Mouse (Mus musculus) neural tube, embryonic 13.5 days (tissue): ENCODE results near the gene Eef1akmt3. TPM values are rescaled to one million over a fixed set of nuclear protein-coding genes. Genes with fewer than 3 reads are reported as not detected.
A peak's percentile ranks its signal among the peaks of the same experiment; 100 is the strongest.

Experiments used
- ATAC-seq: fragments of 200-750 bp; cut with Nextera tagmentation; 2 replicates; pipeline ENCODE4 v1.8.0; 2017; ENCODE audit warnings: low read depth, mild to moderate bottlenecking, moderate TSS enrichment, moderate library complexity
- H3K27ac ChIP-seq: fragments of 300-500 bp; sonication (generic); replicated peaks from 2 replicates; pipeline ENCODE4 v1.5.1; 2015; ENCODE audit warnings: moderate library complexity, mild to moderate bottlenecking, inconsistent platforms
- H3K27me3 ChIP-seq: fragments of 300-500 bp; sonication (generic); 2 replicates; pipeline ENCODE4 v1.6.1; 2015; ENCODE audit warnings: mild to moderate bottlenecking, inconsistent platforms
- H3K36me3 ChIP-seq: fragments of 300-500 bp; sonication (generic); 2 replicates; pipeline ENCODE4 v1.6.1; 2015; ENCODE audit warnings: mild to moderate bottlenecking, inconsistent platforms
- H3K4me1 ChIP-seq: fragments of 300-500 bp; sonication (generic); replicated peaks from 2 replicates; pipeline ENCODE4 v1.6.1; 2015; ENCODE audit warnings: inconsistent platforms
- H3K4me2 ChIP-seq: fragments of 300-500 bp; sonication (generic); 2 replicates; pipeline ENCODE4 v1.6.1; 2015; ENCODE audit warnings: inconsistent platforms, mild to moderate bottlenecking, moderate library complexity
- H3K4me3 ChIP-seq: fragments of 300-500 bp; sonication (generic); 2 replicates; pipeline ENCODE4 v1.5.1; 2015; ENCODE audit warnings: mild to moderate bottlenecking, inconsistent platforms
- H3K9ac ChIP-seq: fragments of 300-500 bp; sonication (generic); 2 replicates; pipeline ENCODE4 v1.6.1; 2015; ENCODE audit warnings: moderate library complexity, mild to moderate bottlenecking, inconsistent platforms
- H3K9me3 ChIP-seq: fragments of 300-500 bp; sonication (generic); 2 replicates; pipeline ENCODE4 v1.6.1; 2016; ENCODE audit warnings: inconsistent platforms
- WGBS: fragments of 180-500 bp; shearing (Covaris S2); methylation state at CpG from one replicate; pipeline ENCODE4 v1.1.7; 2015; 5-methylcytosine and 5-hydroxymethylcytosine counted together
- polyA plus RNA-seq: library from polyadenylated mRNA; unstranded; fragments of >200 nt; fragmentation: Nextera tagmentation; extraction: Ambion mirVana; gene quantifications from 2 replicates; pipeline ENCODE4 v1.2.1, GENCODE M21; 2015

Gene Eef1akmt3
- polyA plus RNA-seq, 1 experiment from 2014 or later, result 0.20 TPM

- H3K27ac ChIP-seq, result peak overlapping the region; percentile 98
- H3K9me3 ChIP-seq, result no peaks in the 10 kb centered on the region
- under 1% methylated on average over 56 of the region's 92 CpGs for WGBS
- H3K4me1 ChIP-seq, result peaks cover 69% of the 10 kb centered on the region
- H3K27me3 ChIP-seq, result no peaks in the 10 kb centered on the region
- ATAC-seq, result no peak; the same call in 1 of the 2 replicates
- H3K4me3 ChIP-seq, result peak overlapping the region; percentile 90
- H3K9ac ChIP-seq, result peak overlapping the region; percentile 99
- peaks cover 33% of the 10 kb centered on the region for H3K36me3 ChIP-seq
- peak overlapping the region; percentile 87 for H3K4me2 ChIP-seq
Observed at GRCm38 (mm10) chr10:127059174-127059967, 18.1 kb upstream of the Eef1akmt3 start.

DNA sequence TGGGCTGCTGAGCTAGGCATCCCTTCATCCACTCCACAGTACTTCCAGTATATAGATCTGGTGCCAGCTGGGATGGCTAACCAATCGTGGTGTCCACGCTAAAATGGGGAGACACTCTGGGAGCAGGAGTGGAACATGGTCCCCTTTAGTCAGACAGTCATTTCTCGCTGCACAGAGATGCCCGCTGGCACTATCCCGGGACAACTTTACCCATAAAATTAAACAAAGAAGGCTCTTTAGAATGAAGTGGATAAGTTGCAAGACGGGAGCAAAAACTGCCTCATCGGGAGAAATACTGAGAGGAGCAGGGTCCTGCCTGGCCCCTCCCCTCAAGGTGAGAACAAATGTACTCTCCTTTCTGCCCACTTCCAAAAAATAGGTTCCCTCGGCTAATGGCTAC is 17.4 kb upstream of the Eef1akmt3 start:
- Histone ChIP-seq H3K36me3 (peaks cover 40% of the 10 kb centered on the region), H3K4me2 (peak overlapping the region; percentile 87), H3K9me3 (no peaks in the 10 kb centered on the region), H3K27me3 (0 out of 2 replicates have a peak, but pooled peaks cover under 1% of the 10 kb centered on the region), H3K27ac (peak overlapping the region; percentile 98), H3K4me1 (peaks cover 68% of the 10 kb centered on the region), H3K9ac (peak overlapping the region; percentile 99), H3K4me3 (peak overlapping the region; percentile 90)
- no peak for ATAC-seq
- WGBS, result 4% methylated on average over 8 of the region's 8 CpGs

DNA sequence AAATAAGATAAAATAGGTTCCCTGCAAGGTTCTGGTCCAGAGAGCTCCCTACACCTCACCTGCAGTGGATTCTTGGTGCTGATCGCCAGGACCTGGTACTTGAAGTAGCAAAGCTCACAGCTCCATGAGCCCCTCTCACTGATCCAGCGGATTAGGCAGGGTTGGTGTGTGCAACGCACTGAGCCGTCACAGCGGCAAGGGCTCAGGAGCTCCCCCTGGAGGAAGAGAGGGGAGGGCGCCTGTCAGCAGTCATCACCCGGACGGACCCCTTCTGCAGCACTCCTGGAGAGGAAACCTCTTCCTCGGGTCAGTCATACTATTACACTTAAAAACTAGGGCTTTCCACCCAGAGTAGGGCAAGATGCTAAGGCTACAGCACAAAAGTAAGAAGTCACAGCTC is 16.8 kb upstream of the Eef1akmt3 start:
- 0 out of 2 replicates have a peak overlapping the region, but pooled peaks have one; percentile 98 for H3K27ac ChIP-seq
- H3K4me2 ChIP-seq, result peak overlapping the region; percentile 87
- under 1% methylated on average over 9 of the region's 9 CpGs for WGBS
- 0 out of 2 replicates have a peak, but pooled peaks cover 4% of the 10 kb centered on the region for H3K27me3 ChIP-seq
- peaks cover 68% of the 10 kb centered on the region for H3K4me1 ChIP-seq
- peak overlapping the region; percentile 99 for H3K9ac ChIP-seq
- peak overlapping the region; percentile 90 for H3K4me3 ChIP-seq
- no peaks in the 10 kb centered on the region for H3K9me3 ChIP-seq
- H3K36me3 ChIP-seq, result peaks cover 45% of the 10 kb centered on the region
- no peak for ATAC-seq

DNA sequence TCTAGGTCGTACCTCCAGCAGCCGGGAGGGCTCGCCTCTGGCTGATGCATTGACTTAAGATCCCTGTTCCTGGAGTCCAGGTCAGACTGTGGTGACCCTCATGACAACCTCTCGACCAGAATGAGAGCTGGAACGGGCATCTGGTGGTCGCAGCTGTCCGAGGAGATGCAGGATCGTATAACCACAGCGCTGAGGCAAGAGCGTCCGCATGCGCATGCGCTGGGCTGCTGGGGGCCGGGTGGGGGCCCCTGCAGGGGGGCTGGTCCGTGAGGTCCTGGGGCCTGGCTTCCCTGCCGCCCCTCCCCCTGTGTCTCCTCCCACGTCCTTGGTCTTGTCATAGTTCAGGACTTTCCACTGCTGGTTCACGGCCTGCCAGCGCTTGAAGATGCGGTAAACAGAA is 15.2 kb upstream of the Eef1akmt3 start:
- H3K4me3 ChIP-seq, result no peak overlapping the region
- no peak overlapping the region for H3K4me2 ChIP-seq
- ATAC-seq, result no peak
- no peaks in the 10 kb centered on the region for H3K9me3 ChIP-seq
- H3K36me3 ChIP-seq, result peaks cover 48% of the 10 kb centered on the region
- H3K4me1 ChIP-seq, result peaks cover 58% of the 10 kb centered on the region
- H3K27me3 ChIP-seq, result peaks cover 20% of the 10 kb centered on the region
- 88% methylated on average over 20 of the region's 20 CpGs for WGBS
- no peak overlapping the region for H3K9ac ChIP-seq
- no peak overlapping the region for H3K27ac ChIP-seq

DNA sequence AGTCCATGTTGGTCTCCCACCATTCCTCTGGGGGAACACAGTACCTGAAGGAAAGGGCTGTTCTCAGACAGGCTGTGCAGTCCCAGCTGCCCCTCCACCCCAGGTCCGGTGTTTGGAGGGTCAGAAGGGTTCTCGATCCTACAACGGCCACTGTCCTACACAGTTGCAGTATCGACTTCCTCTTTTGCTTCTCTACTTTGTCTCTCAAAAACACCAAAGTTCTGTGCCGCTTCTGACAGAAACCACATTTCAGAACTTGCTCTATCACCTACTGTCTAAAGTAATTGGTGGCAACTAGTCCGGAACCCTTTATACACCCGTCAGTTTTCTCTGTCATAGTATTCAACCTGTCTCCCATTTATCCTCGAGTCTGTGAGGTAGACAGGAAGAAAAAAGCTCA is 14.1 kb upstream of the Eef1akmt3 start:
- Histone ChIP-seq H3K27me3 (peaks cover 31% of the 10 kb centered on the region), H3K36me3 (peaks cover 48% of the 10 kb centered on the region), H3K27ac (no peak overlapping the region), H3K4me2 (no peak overlapping the region), H3K9ac (no peak overlapping the region), H3K4me1 (peaks cover 47% of the 10 kb centered on the region), H3K4me3 (no peak overlapping the region), H3K9me3 (no peaks in the 10 kb centered on the region)
- 88% methylated on average over 8 of the region's 8 CpGs for WGBS
- no peak for ATAC-seq

DNA sequence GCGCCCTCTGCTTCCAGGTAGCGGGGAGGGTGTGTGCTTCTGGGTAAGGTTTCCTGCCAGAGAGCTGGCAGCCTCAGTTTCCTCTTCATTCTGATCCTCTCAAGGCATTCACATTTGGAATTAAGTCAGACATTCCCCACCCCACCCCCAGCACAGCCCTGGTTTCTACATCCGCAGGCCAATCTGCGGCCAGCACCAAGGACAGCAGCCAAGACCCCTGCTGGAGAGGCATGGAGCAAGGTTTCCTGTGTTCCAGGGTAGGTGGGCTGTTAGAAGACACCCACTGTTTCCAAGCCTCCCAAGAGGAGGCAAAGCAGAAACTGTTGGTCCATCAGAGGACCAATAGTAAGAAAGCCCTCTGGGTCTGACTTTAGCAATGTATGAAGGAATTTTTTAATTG is 13.3 kb upstream of the Eef1akmt3 start:
- Histone ChIP-seq H3K27ac (no peak overlapping the region), H3K36me3 (peaks cover 48% of the 10 kb centered on the region), H3K27me3 (peaks cover 38% of the 10 kb centered on the region), H3K9ac (no peak overlapping the region), H3K4me1 (peaks cover 45% of the 10 kb centered on the region), H3K9me3 (no peaks in the 10 kb centered on the region), H3K4me2 (no peak overlapping the region), H3K4me3 (no peak overlapping the region)
- 72% methylated on average over 4 of the region's 4 CpGs for WGBS
- ATAC-seq, result no peak

GRCm38 (mm10) chr10:127050119-127050474 is 8.8 kb upstream of the Eef1akmt3 start:
- Histone ChIP-seq H3K27ac (no peak overlapping the region), H3K9ac (no peak overlapping the region), H3K36me3 (peaks cover 22% of the 10 kb centered on the region), H3K4me3 (no peak overlapping the region), H3K27me3 (peaks cover 66% of the 10 kb centered on the region), H3K9me3 (no peaks in the 10 kb centered on the region), H3K4me2 (no peak overlapping the region), H3K4me1 (peaks cover 18% of the 10 kb centered on the region)
- 17% methylated on average over 10 of the region's 10 CpGs for WGBS
- ATAC-seq, result no peak

DNA sequence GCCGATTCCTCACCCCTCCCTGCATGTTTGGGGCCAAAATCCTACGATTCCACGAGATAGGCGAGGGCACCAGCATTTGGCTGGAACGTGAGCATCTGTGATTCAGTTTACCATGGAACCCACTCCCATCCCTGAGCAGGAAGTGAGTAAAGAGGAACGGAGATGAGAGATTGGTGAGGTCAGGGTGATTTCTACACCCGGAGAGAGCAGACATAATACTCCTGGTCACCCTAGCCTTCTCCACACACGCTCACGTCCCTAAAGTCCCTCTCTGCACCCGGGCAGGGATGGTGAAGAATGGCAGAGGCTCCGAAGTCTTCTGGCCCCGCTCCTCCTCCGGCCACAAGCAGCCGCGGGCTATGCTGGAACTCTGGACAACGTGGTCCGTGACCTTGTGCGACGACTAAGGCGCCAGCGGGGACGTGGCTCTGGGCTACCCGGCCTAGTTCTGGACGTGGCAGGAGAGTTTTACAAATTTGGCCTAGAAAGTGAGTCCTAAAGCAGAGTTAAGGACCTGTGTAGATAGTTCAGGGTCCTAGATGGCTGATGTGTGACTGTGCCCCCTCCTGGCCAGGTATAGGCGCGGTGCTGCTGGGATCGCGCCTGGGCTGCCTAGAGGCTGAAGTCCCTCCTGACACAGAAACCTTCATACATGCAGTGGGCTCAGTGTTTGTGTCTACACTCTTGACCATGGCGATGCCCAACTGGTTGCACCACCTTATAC is 8.2 kb upstream of the Eef1akmt3 start:
- 2% methylated on average over 29 of the region's 29 CpGs for WGBS
- peaks cover 66% of the 10 kb centered on the region for H3K27me3 ChIP-seq
- no peaks in the 10 kb centered on the region for H3K9me3 ChIP-seq
- H3K4me2 ChIP-seq, result no peak overlapping the region
- 0 out of 2 replicates have a peak, but pooled peaks have one; percentile 17 for ATAC-seq
- no peak overlapping the region for H3K9ac ChIP-seq
- no peak overlapping the region for H3K27ac ChIP-seq
- peaks cover 12% of the 10 kb centered on the region for H3K4me1 ChIP-seq
- H3K36me3 ChIP-seq, result peaks cover 17% of the 10 kb centered on the region
- H3K4me3 ChIP-seq, result no peak overlapping the region

- no peak overlapping the region for H3K9ac ChIP-seq
- no peak overlapping the region for H3K4me2 ChIP-seq
- peaks cover 66% of the 10 kb centered on the region for H3K27me3 ChIP-seq
- no peak overlapping the region for H3K4me3 ChIP-seq
- no peaks in the 10 kb centered on the region for H3K9me3 ChIP-seq
- 4% methylated on average over 35 of the region's 35 CpGs for WGBS
- ATAC-seq, result no peak
- H3K4me1 ChIP-seq, result peaks cover 10% of the 10 kb centered on the region
- peaks cover 9% of the 10 kb centered on the region; the same call in 1 of the 2 replicates for H3K36me3 ChIP-seq
- no peak overlapping the region for H3K27ac ChIP-seq
Observed at GRCm38 (mm10) chr10:127048608-127049394, 7.5 kb upstream of the Eef1akmt3 start.

DNA sequence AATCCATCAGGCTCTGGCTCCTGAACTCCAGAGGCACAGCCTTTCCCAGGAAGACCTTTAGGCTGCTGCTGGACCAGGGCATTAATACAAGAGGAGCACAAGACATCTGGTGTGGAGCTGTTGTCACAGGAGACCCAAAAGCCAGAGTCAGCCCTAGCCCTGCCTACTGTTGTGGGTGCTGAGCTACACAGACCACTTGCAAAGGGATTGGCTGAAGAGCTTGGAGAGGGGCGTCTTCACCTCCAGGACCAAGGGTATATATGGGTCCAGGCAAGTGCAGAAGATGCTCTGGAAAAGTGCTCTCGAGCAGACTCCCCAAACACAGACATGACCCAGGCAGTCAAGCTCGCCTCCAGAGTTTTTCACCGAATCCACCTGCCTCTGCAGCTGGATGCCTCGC is 6.6 kb upstream of the Eef1akmt3 start, which contains the start of gene Cyp27b1:
Cyp27b1 (plus strand) TSS at position 297 of the 400 bp plus-strand sequence.
- Histone ChIP-seq H3K4me2 (no peak within 1 kb of the TSS), H3K9me3 (no peaks in the 10 kb centered on the region), H3K9ac (no peak within 1 kb of the TSS), H3K27me3 (peaks cover 61% of the 10 kb centered on the region), H3K4me1 (peaks cover 10% of the 10 kb centered on the region), H3K36me3 (peaks cover 4% of the 10 kb centered on the region; the same call in 1 of the 2 replicates), H3K27ac (no peak within 1 kb of the TSS), H3K4me3 (no peak within 1 kb of the TSS)
- no peak for ATAC-seq
- WGBS, result 32% methylated on average over 5 of the region's 5 CpGs

DNA sequence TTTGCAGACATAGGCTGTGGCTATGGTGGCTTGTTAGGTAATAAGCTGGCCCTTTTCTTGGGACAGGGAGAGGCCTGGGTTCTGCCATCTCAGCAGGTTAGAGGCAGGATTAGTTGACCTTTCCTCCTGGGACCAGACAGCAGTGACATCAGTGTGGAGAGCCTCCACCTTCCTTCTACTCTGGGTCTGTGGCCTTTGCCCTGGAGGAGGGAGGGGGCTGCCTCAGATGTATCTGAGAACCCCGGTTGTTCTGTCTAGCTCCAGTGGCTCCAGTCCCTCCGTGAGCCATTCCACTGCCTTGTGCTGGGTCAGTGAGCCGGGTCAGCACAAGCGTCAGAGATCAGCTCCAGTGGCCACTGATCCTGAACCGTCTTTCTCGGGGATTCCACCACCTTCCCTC is 1.9 kb upstream of the Eef1akmt3 start:
- ATAC-seq, result no peak
- peaks cover 16% of the 10 kb centered on the region for H3K4me1 ChIP-seq
- no peak overlapping the region for H3K27ac ChIP-seq
- H3K9me3 ChIP-seq, result no peaks in the 10 kb centered on the region
- H3K4me2 ChIP-seq, result no peak overlapping the region
- peaks cover 3% of the 10 kb centered on the region; the same call in 1 of the 2 replicates for H3K36me3 ChIP-seq
- no peak overlapping the region for H3K9ac ChIP-seq
- whole genome bisulfite sequencing, result 88% methylated on average over 6 of the region's 6 CpGs
- peaks cover 28% of the 10 kb centered on the region for H3K27me3 ChIP-seq
- H3K4me3 ChIP-seq, result no peak overlapping the region
